Mouse (Mus musculus) cerebellum, postnatal 10 days (tissue): ENCODE data around the gene Abcc3.

Source experiments
- DNase-seq, 2 experiments: peaks; one replicate each; pipeline ENCODE4 v3.0.0; 2021; ENCODE audit warnings: mixed read lengths in 2 of 2

Abcc3 gene

DNA sequence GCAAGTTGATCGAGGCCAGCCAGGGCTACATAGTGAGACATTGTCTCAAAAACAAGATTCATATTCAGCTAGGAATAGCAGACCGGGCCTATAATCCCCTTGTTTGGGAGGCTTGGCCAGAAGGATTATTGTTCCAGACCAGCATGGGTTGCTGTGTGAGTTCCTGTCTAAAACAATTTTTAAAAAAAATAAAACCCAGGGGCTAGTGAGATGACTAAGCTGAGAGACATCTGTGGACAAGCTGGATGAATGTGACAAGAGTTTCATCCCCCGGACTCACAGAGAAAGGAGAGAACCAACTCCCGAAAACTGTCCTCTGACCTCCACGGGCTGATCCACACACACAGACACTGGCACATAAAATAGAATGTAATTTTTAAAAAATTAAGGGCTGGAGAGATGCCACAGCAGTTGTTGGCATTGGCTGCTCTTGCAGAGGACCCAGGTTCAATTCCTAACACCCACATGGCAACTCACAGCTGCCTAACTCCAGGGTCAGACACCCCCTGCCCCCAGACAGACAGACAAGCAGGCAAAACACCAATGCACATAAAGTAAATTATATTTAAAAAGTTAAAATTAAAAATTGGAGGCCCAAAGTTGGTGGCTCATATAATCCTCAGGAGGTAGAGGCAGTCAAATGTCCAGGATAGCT, 69.4 kb downstream of the Abcc3 start:
- no peak for DNase-seq

DNA sequence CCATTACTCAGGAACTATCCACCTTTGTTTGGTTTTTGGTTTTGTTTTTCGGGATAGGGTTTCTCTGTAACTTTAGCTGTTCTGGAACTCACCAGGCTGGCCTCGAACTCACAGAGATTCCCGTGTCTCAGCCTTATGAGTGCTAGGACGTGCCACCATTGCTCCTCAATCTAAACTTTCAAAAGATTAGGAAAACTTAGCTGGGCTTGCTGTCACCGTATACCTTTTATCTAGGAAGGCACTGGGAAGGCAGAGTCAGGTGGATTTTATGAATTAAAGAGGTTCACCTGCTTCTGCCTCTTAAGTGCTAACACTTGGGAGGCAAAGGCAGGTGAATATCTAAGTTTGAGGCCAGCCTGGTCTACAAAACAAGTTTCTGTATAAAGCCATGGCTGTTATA, 70.2 kb downstream of the Abcc3 start:
- no peak for DNase-seq

DNA sequence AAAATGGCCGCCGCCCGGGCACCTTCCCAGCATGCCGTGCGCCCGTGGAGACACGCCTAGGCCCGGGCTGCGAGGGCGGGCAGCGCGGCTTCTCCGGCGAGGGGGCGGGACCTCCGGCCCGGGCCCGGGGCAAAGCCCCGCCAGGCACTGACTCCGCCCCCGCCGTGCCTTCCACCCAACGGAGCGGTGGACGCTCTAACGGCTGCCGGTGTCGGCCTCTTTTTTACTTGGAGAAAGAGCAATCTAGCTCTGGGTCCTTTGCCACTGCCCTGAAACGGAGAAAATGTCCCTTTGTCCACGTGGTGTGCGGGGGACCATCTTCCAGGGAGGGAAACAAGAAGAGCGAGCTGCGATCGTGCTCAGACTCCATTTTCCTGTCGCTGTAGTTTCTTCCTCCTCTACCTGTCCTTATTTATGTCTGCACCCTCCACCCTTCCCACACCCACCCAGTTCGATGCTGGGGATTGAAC, 70.8 kb downstream of the Abcc3 start, which contains the start of gene Luc7l3:
Gene Luc7l3, minus strand, starts transcription at position 58 of the 470 bp plus-strand sequence.
- peak; percentile 98 for DNase-seq

GRCm38 (mm10) chr11:94320969-94321930, 71.5 kb downstream of the Abcc3 start:
- peak; percentile 79 to 83 for DNase-seq

GRCm38 (mm10) chr11:94318056-94318455, 74.7 kb downstream of the Abcc3 start:
- peak; percentile 37 to 51 for DNase-seq

DNA sequence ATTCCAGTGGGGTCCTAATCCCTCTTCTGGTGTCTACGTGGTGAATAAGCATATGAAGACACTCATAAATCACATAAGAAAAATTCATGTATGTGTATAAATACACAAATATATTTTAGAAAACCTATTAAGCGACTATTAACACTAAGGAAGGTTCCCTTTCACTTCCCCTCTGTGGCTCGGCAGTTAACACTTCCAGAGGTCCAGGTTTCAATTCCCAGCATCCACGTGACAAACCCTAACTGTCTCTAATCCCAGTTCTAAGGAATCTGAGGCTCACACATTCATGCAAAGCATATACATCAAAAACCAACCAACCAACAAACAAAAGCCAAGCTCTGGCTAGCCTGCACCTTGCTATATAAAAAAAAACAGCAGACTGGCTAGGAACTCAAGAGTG, 75.3 kb downstream of the Abcc3 start:
- DNase-seq, result no peak

GRCm38 (mm10) chr11:94317014-94317413, 75.8 kb downstream of the Abcc3 start:
- DNase-seq, result no peak

GRCm38 (mm10) chr11:94316528-94316927, 76.3 kb downstream of the Abcc3 start:
- DNase-seq, result no peak

DNA sequence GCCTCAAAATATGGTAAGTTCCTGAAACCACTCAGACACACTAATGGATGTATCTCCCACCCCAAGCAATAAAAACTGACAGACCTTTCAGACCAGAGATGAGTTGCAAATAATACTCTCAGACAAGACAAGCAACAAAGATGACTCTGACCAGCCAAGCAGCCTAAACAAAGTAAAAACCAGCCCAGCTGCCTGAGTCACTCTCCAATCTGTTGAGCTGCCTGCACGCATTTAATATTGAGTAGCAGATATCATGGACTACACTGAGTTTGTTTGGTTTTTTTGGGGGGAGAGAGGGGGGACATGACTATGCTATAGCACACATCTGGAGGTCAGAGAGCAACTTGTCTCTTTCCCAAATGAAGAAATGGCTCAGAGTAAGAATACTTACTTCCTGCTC, 77.5 kb downstream of the Abcc3 start:
- DNase-seq, result no peak

GRCm38 (mm10) chr11:94314098-94314652, 78.6 kb downstream of the Abcc3 start:
- no peak for DNase-seq

DNA sequence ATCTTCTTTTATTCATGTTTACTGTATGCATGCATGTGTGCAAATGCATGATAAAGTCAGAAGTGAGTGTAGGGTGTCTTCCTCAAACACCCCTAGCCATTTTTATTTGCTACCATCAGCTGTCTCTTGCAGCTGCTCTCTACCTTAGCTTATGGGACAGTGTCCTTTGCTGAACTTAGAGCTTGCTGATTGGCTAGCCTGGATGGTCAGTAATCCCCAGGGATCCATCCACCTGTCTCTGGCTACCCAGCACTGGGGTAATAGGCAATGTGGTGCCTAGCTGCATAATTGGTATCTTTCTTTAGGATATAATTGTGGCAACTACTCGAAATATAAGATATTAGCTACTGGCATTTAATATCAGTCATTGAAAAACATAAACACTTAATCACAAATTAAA, 80.1 kb downstream of the Abcc3 start:
- DNase-seq, result peak in 1 of 2 experiments; percentile 21

- no peak for DNase-seq
Measured at GRCm38 (mm10) chr11:94294996-94295845, 97.6 kb downstream of the Abcc3 start.
